Mouse (Mus musculus) mesoderm, embryonic 11.5 days (tissue): ENCODE data around the gene Hesx1.
"Not testable (repeated sequence)": the region's sequence is repeated elsewhere in the genome, so short reads cannot be mapped to it uniquely, and the experiment has no call there.

ENCODE experiments used
- DNase-seq: peaks from one replicate; pipeline ENCODE4 v3.0.0-alpha.2; 2012; ENCODE audit warnings: low read depth, low spot score

Hesx1 gene

GRCm38 (mm10) chr14:26994211-26994741 lies at the start of gene Hesx1:
Hesx1 (plus strand) TSS chr14:26994416.
- DNase-seq = peak; percentile 69

- not testable (repeated sequence) for DNase-seq
Observed at GRCm38 (mm10) chr14:26956139-26956538, 38.1 kb upstream of the Hesx1 start.

- DNase-seq = no peak
Observed at GRCm38 (mm10) chr14:26960518-26960917, 33.7 kb upstream of the Hesx1 start.

GRCm38 (mm10) chr14:26969164-26969563 lies 25.1 kb upstream of the Hesx1 start:
- no peak for DNase-seq

- peak; percentile 77 for DNase-seq
Observed at GRCm38 (mm10) chr14:26969856-26970407, 24.3 kb upstream of the Hesx1 start.

- peak; percentile 96 for DNase-seq
Observed at GRCm38 (mm10) chr14:26970439-26970932, 23.7 kb upstream of the Hesx1 start.

GRCm38 (mm10) chr14:26971106-26971789 lies 23.0 kb upstream of the Hesx1 start, which contains the start of gene Appl1:
Appl1 (minus strand) TSS chr14:26971232.
- no peak for DNase-seq

GRCm38 (mm10) chr14:26973089-26973488 lies 21.1 kb upstream of the Hesx1 start:
- no peak for DNase-seq

- no peak for DNase-seq
Observed at GRCm38 (mm10) chr14:26975490-26975889, 18.7 kb upstream of the Hesx1 start.

- DNase-seq = peak; percentile 47
Observed at GRCm38 (mm10) chr14:26976212-26976611, 18.0 kb upstream of the Hesx1 start.

- no peak for DNase-seq
Observed at GRCm38 (mm10) chr14:26977500-26977899, 16.7 kb upstream of the Hesx1 start.

GRCm38 (mm10) chr14:26979808-26980207 lies 14.4 kb upstream of the Hesx1 start:
- DNase-seq = no peak

- no peak for DNase-seq
Observed at GRCm38 (mm10) chr14:26981021-26981420, 13.2 kb upstream of the Hesx1 start.

- DNase-seq = no peak
Observed at GRCm38 (mm10) chr14:26981494-26982149, 12.6 kb upstream of the Hesx1 start.

GRCm38 (mm10) chr14:26982150-26982530 lies 12.1 kb upstream of the Hesx1 start:
- DNase-seq = no peak

GRCm38 (mm10) chr14:26988694-26989093 lies 5.5 kb upstream of the Hesx1 start:
- DNase-seq = no peak

GRCm38 (mm10) chr14:26991622-26992021 lies 2.6 kb upstream of the Hesx1 start:
- peak; percentile 51 for DNase-seq

GRCm38 (mm10) chr14:26993427-26993826 lies 789 bp upstream of the Hesx1 start:
- DNase-seq = no peak

- DNase-seq = no peak
Observed at GRCm38 (mm10) chr14:26996257-26996656, 2.0 kb downstream of the Hesx1 start.

- DNase-seq = no peak
Observed at GRCm38 (mm10) chr14:27000386-27000785, 6.2 kb downstream of the Hesx1 start.

GRCm38 (mm10) chr14:27004906-27005305 lies 10.7 kb downstream of the Hesx1 start:
- DNase-seq = no peak

- DNase-seq = no peak
Observed at GRCm38 (mm10) chr14:27005937-27006336, 11.7 kb downstream of the Hesx1 start.
